Mouse (Mus musculus) bone marrow macrophage, adult 2 months (primary cell): ENCODE measurements at regions not wholly inside any gene's neighbourhood (a gene's known extent, or its start where the extent isn't known, plus 50 kb on each side); places are given as distances from the start of the nearest gene placed in this dataset.

ENCODE experiments used
- CTCF ChIP-seq: IDR thresholded peaks from 2 replicates; pipeline ENCODE4 v1.5.1; 2012; ENCODE audit warnings: low read depth, mild to moderate bottlenecking, low read length, moderate library complexity
- POLR2A ChIP-seq: IDR thresholded peaks from 2 replicates; pipeline ENCODE4 v1.6.1; 2012; ENCODE audit warnings: mild to moderate bottlenecking, low read depth, low read length, borderline replicate concordance

GRCm38 (mm10) chr2:159586697-159587473, 747.1 kb downstream of the Gm826 start:
- TF ChIP-seq POLR2A: no peak
- TF ChIP-seq CTCF: no peak
